Mouse (Mus musculus) MEL (cell line): ENCODE results near the gene Gopc. TPM values are rescaled to one million over a fixed set of nuclear protein-coding genes. Genes with fewer than 3 reads are reported as not detected.
A peak's percentile ranks its signal among the peaks of the same experiment; 100 is the strongest.

ENCODE experiments used
- DNase-seq: peaks from one replicate; pipeline ENCODE4 v3.0.0; 2011; ENCODE audit warnings: low read depth, low spot score
- H3K27ac ChIP-seq: 2 replicates; pipeline ENCODE4 v1.5.1; 2012; ENCODE audit warnings: low read depth, mild to moderate bottlenecking, control low read depth, low read length, moderate library complexity; ENCODE audit not compliant: control insufficient read depth
- H3K27me3 ChIP-seq, 2 experiments: fragments of 150-350 bp in 1 of 2; sonication (generic) in 1 of 2; 2 replicates each; pipeline ENCODE4 v1.6.1; 2012; ENCODE audit warnings: low read length in 2 of 2, mild to moderate bottlenecking in 2 of 2, improper control_type of control experiment in 1 of 2, moderate library complexity in 1 of 2; ENCODE audit not compliant: insufficient read depth in 2 of 2, control insufficient read depth in 1 of 2
- H3K36me3 ChIP-seq, 2 experiments: 2 replicates each; pipeline ENCODE4 v1.6.1; 2012 to 2014; ENCODE audit warnings: low read length in 2 of 2, improper control_type of control experiment in 1 of 2, inconsistent platforms in 1 of 2, mild to moderate bottlenecking in 1 of 2; ENCODE audit not compliant: insufficient read depth in 2 of 2, control insufficient read depth in 1 of 2
- H3K4me1 ChIP-seq, 2 experiments: fragments of 150-350 bp in 1 of 2; sonication (generic) in 1 of 2; 2 replicates each; pipeline ENCODE4 v1.6.1; 2012; ENCODE audit warnings: low read length in 2 of 2, improper control_type of control experiment in 1 of 2, mild to moderate bottlenecking in 1 of 2; ENCODE audit not compliant: insufficient read depth in 2 of 2, control insufficient read depth in 1 of 2
- H3K4me3 ChIP-seq, 2 experiments: fragments of 150-350 bp in 1 of 2; sonication (generic) in 1 of 2; 2 replicates each; pipeline ENCODE4 v1.5.1; 2012; ENCODE audit warnings: low read depth in 2 of 2, low read length in 2 of 2, mild to moderate bottlenecking in 2 of 2, moderate library complexity in 2 of 2, control low read depth in 1 of 2, improper control_type of control experiment in 1 of 2; ENCODE audit not compliant: control insufficient read depth in 1 of 2, insufficient read depth in 1 of 2
- H3K79me2 ChIP-seq: 2 replicates; pipeline ENCODE4 v1.6.1; 2012; ENCODE audit warnings: mild to moderate bottlenecking, low read length, moderate library complexity; ENCODE audit not compliant: control insufficient read depth, poor library complexity, insufficient read depth
- H3K9ac ChIP-seq: 2 replicates; pipeline ENCODE4 v1.6.1; 2012; ENCODE audit warnings: low read depth, mild to moderate bottlenecking, control low read depth, low read length, moderate library complexity; ENCODE audit not compliant: control insufficient read depth, poor library complexity, severe bottlenecking
- H3K9me3 ChIP-seq: fragments of 150-350 bp; sonication (generic); replicated peaks from 2 replicates; pipeline ENCODE4 v1.6.1; 2012; ENCODE audit warnings: mild to moderate bottlenecking, low read length, improper control_type of control experiment, moderate library complexity; ENCODE audit not compliant: insufficient read depth
- BHLHE40 ChIP-seq: IDR thresholded peaks from 2 replicates; pipeline ENCODE4 v1.6.1; 2012; ENCODE audit warnings: low read depth, mild to moderate bottlenecking, inconsistent platforms, low read length, improper control_type of control experiment, borderline replicate concordance
- CTCF ChIP-seq, 3 experiments: IDR thresholded peaks in 2 of 3; conservative IDR thresholded peaks in 1 of 3; 2 replicates each; pipeline ENCODE4 v1.5.1; 2011 to 2012; ENCODE audit warnings: low read length in 3 of 3, low read depth in 2 of 3, mild to moderate bottlenecking in 2 of 3, improper control_type of control experiment in 1 of 3, inconsistent platforms in 1 of 3, mixed read lengths in 1 of 3, moderate library complexity in 1 of 3; ENCODE audit not compliant: control insufficient read depth in 1 of 3, insufficient read depth in 1 of 3, poor library complexity in 1 of 3, severe bottlenecking in 1 of 3
- E2F4 ChIP-seq: IDR thresholded peaks from 2 replicates; pipeline ENCODE4 v1.6.1; 2011; ENCODE audit warnings: low read depth, low read length, improper control_type of control experiment, borderline replicate concordance
- ELF1 ChIP-seq: IDR thresholded peaks from 2 replicates; pipeline ENCODE4 v1.6.1; 2014; ENCODE audit warnings: low read depth, mild to moderate bottlenecking, inconsistent platforms, low read length, improper control_type of control experiment, moderate library complexity
- EP300 ChIP-seq, 2 experiments: IDR thresholded peaks; 2 replicates each; pipeline ENCODE4 v1.6.1; 2011; ENCODE audit warnings: improper control_type of control experiment in 2 of 2, low read length in 2 of 2, low read depth in 1 of 2, mild to moderate bottlenecking in 1 of 2
- ETS1 ChIP-seq: IDR thresholded peaks from 2 replicates; pipeline ENCODE4 v1.6.1; 2012; ENCODE audit warnings: low read depth, mild to moderate bottlenecking, inconsistent platforms, low read length, improper control_type of control experiment, moderate library complexity
- GABPA ChIP-seq: IDR thresholded peaks from 2 replicates; pipeline ENCODE4 v1.6.1; 2012; ENCODE audit warnings: low read depth, mild to moderate bottlenecking, inconsistent platforms, low read length, improper control_type of control experiment, moderate library complexity
- GATA1 ChIP-seq: IDR thresholded peaks from 2 replicates; pipeline ENCODE4 v1.6.1; 2011; ENCODE audit warnings: low read depth, low read length, improper control_type of control experiment
- HCFC1 ChIP-seq: IDR thresholded peaks from 2 replicates; pipeline ENCODE4 v1.6.1; 2012; ENCODE audit warnings: low read depth, mild to moderate bottlenecking, inconsistent platforms, low read length, improper control_type of control experiment, moderate library complexity
- KAT2A ChIP-seq: conservative IDR thresholded peaks from 2 replicates; pipeline ENCODE4 v1.6.1; 2012; ENCODE audit warnings: low read depth, low read length, improper control_type of control experiment, inconsistent platforms
- MAX ChIP-seq: IDR thresholded peaks from 2 replicates; pipeline ENCODE4 v1.6.1; 2011; ENCODE audit warnings: low read length, improper control_type of control experiment
- MAZ ChIP-seq: IDR thresholded peaks from 2 replicates; pipeline ENCODE4 v1.6.1; 2012; ENCODE audit warnings: low read depth, mild to moderate bottlenecking, inconsistent platforms, low read length, improper control_type of control experiment
- MEF2A ChIP-seq: IDR thresholded peaks from 2 replicates; pipeline ENCODE4 v1.6.1; 2014; ENCODE audit warnings: low read depth, mild to moderate bottlenecking, inconsistent platforms, low read length, improper control_type of control experiment; ENCODE audit not compliant: poor library complexity, insufficient replicate concordance, severe bottlenecking; ENCODE audit errors: extremely low read depth
- MXI1 ChIP-seq: IDR thresholded peaks from 2 replicates; pipeline ENCODE4 v1.6.1; 2011; ENCODE audit warnings: mild to moderate bottlenecking, low read depth, low read length, improper control_type of control experiment
- MYB ChIP-seq: IDR thresholded peaks from 2 replicates; pipeline ENCODE4 v1.6.1; 2011; ENCODE audit warnings: mild to moderate bottlenecking, low read depth, low read length, improper control_type of control experiment
- MYC ChIP-seq: IDR thresholded peaks from 2 replicates; pipeline ENCODE4 v1.6.1; 2011; ENCODE audit warnings: low read depth, mild to moderate bottlenecking, low read length, improper control_type of control experiment, moderate library complexity
- NELFE ChIP-seq: IDR thresholded peaks from 2 replicates; pipeline ENCODE4 v1.6.1; 2011; ENCODE audit warnings: low read depth, low read length, improper control_type of control experiment
- POLR2A ChIP-seq, 2 experiments: IDR thresholded peaks; 2 replicates each; pipeline ENCODE4 v1.6.1; 2011 to 2012; ENCODE audit warnings: low read length in 2 of 2, mild to moderate bottlenecking in 2 of 2, control low read depth in 1 of 2, improper control_type of control experiment in 1 of 2, low read depth in 1 of 2, moderate library complexity in 1 of 2; ENCODE audit not compliant: control insufficient read depth in 1 of 2, insufficient read depth in 1 of 2, poor library complexity in 1 of 2
- RAD21 ChIP-seq: IDR thresholded peaks from 2 replicates; pipeline ENCODE4 v1.6.1; 2011; ENCODE audit warnings: mild to moderate bottlenecking, low read depth, low read length, improper control_type of control experiment
- RCOR1 ChIP-seq: IDR thresholded peaks from 2 replicates; pipeline ENCODE4 v1.6.1; 2012; ENCODE audit warnings: low read depth, mild to moderate bottlenecking, inconsistent platforms, low read length, improper control_type of control experiment
- SIN3A ChIP-seq: IDR thresholded peaks from 2 replicates; pipeline ENCODE4 v1.6.1; 2012; ENCODE audit warnings: low read length, improper control_type of control experiment, inconsistent platforms
- TCF12 ChIP-seq: IDR thresholded peaks from 2 replicates; pipeline ENCODE4 v1.6.1; 2014; ENCODE audit warnings: low read depth, mild to moderate bottlenecking, inconsistent platforms, low read length, improper control_type of control experiment, moderate library complexity
- ZC3H11A ChIP-seq: IDR thresholded peaks from 2 replicates; pipeline ENCODE4 v1.6.1; 2012; ENCODE audit warnings: low read depth, mild to moderate bottlenecking, inconsistent platforms, low read length, improper control_type of control experiment
- ZNF384 ChIP-seq: IDR thresholded peaks from 2 replicates; pipeline ENCODE4 v1.6.1; 2012; ENCODE audit warnings: low read depth, mild to moderate bottlenecking, inconsistent platforms, low read length, improper control_type of control experiment
- polyA plus RNA-seq, 2 experiments: library from polyadenylated mRNA; stranded (reverse) in 1 of 2; unstranded in 1 of 2; fragments of >175 nt in 1 of 2; fragments of >200 nt in 1 of 2; gene quantifications; 2 replicates each; pipeline versions ENCODE4 v1.2.1 to v1.2.4; 2012; ENCODE audit warnings: low replicate concordance in 2 of 2, low read depth in 1 of 2; ENCODE audit not compliant: insufficient read length in 2 of 2, insufficient read depth in 1 of 2, missing spikeins in 1 of 2
- total RNA-seq: library from RNA; depleted of rRNA; stranded (reverse); fragments of 300-350 nt; gene quantifications from 2 replicates; pipeline ENCODE4 v1.2.3, GENCODE M21; 2012

Gene Gopc
- total and polyA plus RNA-seq, 3 experiments, result 6.2 to 8.2 TPM; not detected in 1

DNA sequence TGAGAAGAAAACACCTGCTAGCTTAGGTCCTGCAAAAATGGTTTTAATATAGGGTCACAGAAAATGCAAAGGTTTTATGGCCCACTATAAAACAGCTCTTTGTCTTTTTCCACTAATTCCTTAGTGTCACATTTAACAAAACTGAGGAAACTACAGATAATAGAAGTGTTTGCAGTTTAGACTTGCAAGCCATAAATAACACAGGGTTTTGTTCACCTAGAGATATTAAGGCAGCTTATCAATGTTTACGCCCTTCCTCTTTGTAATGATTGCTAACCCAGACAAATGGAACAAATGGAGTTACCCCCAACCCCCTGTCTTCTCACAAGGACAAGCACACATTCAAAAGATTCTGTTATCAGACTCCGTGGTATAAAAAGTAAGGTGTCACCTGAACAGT lies 9.3 kb upstream of the Gopc start:
- Histone ChIP-seq H3K4me1 (peaks cover 7 to 18% of the 10 kb centered on the region in 2 experiments), H3K79me2 (no peaks in the 10 kb centered on the region), H3K4me3 (no peak overlapping the region), H3K36me3 (peaks cover 0 to 21% of the 10 kb centered on the region in 2 experiments; a peak in 2 of 4 replicates), H3K9ac (no peak overlapping the region), H3K9me3 (no peaks in the 10 kb centered on the region), H3K27me3 (no peaks in the 10 kb centered on the region), H3K27ac (no peak overlapping the region)
- no peak for DNase-seq
- no peak for TF ChIP-seq E2F4
- 0 out of 2 replicates have a peak, but pooled peaks have one; percentile 20 for TF ChIP-seq BHLHE40
- no peak for TF ChIP-seq ZNF384
- TF ChIP-seq ETS1, result peak; percentile 44; the same call in 1 of the 2 replicates
- peak; percentile 62 for TF ChIP-seq GATA1
- peak; percentile 56; the same call in 1 of the 2 replicates for TF ChIP-seq MEF2A
- peak; percentile 85 for TF ChIP-seq RCOR1
- no peak for TF ChIP-seq POLR2A (IDR thresholded peaks at IDR 0.05; ENCODE audit: control insufficient read depth in 1 of 2, insufficient read depth in 1 of 2, low read depth in 1 of 2, low read length in 2 of 2, poor library complexity in 1 of 2)
- TF ChIP-seq SIN3A, result 0 out of 2 replicates have a peak, but pooled peaks have one; percentile 27
- peak; percentile 64 to 74 for TF ChIP-seq EP300 (IDR thresholded peaks at IDR 0.05; ENCODE audit: low read depth in 1 of 2, low read length in 2 of 2)
- TF ChIP-seq RAD21, result no peak

GRCm38 (mm10) chr10:52389438-52389837 lies 7.5 kb upstream of the Gopc start:
- no peak overlapping the region for H3K4me3 ChIP-seq
- no peak overlapping the region for H3K9ac ChIP-seq
- DNase-seq, result no peak
- H3K4me1 ChIP-seq, result peaks cover 7 to 18% of the 10 kb centered on the region in 2 experiments
- no peaks in the 10 kb centered on the region for H3K79me2 ChIP-seq
- peaks cover 0 to 21% of the 10 kb centered on the region in 2 experiments; a peak in 2 of 4 replicates for H3K36me3 ChIP-seq
- no peaks in the 10 kb centered on the region for H3K9me3 ChIP-seq
- no peaks in the 10 kb centered on the region for H3K27me3 ChIP-seq
- TF ChIP-seq ZC3H11A (no peak), MAZ (no peak), TCF12 (no peak), NELFE (no peak), EP300 (IDR thresholded peaks at IDR 0.05; ENCODE audit: low read depth in 1 of 2, low read length in 2 of 2) (no peak), GABPA (no peak), GATA1 (no peak), MXI1 (no peak), ELF1 (no peak), ZNF384 (no peak), HCFC1 (no peak), RAD21 (no peak), KAT2A (no peak), CTCF (IDR thresholded peaks at IDR 0.05 in 2 of 3, conservative IDR thresholded peaks at IDR 0.05 in 1 of 3; ENCODE audit: control insufficient read depth in 1 of 3, insufficient read depth in 1 of 3, low read depth in 2 of 3, low read length in 3 of 3, poor library complexity in 1 of 3, severe bottlenecking in 1 of 3) (no peak), MYB (no peak), MAX (no peak), MYC (no peak), ETS1 (no peak)
- H3K27ac ChIP-seq, result no peak overlapping the region
